Mouse (Mus musculus): ENCODE measurements at regions not wholly inside any gene's neighbourhood (a gene's known extent, or its start where the extent isn't known, plus 50 kb on each side); places are given as distances from the start of the nearest gene placed in this dataset.
A peak's percentile ranks its signal among the peaks of the same experiment; 100 is the strongest.

DNA sequence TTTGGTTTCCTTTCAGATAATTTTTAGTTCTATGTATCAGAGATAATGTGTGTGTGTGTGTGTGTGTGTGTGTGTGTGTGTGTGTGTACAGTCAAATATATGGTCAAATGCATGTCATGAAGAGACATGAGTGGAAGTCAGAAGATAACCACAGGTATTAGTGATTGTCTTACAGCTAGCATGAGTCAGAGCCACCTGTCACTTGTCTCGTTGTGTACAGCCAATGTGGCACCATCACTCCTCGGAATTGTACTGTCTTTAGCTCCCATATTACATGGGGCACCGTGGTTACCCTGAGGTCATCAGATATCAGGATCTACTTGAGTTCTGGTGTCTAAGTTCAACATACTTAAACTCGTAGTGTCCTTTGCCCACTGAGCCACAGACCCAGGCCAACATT is 816.0 kb upstream of the Ctnnd2 start:
- DNase-seq = no peak

DNA sequence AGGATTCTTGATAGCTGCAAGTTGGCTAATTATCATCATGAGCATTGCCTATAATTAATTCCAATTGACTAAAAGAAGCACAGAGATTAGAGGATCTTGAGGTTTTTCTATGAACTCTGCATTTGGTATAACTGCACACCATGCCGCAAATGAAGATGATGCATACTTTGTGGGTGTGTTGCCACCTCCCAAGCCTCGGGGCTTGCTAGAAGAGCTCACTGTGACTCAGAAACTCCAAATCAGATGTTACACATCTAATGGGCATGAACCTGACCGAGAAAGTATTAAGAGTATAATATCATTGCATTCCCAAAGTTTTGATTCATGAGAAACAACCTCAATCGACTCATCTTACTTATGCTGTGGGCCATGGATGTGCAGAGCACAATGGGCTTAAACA is 772.5 kb upstream of the Ctnnd2 start:
- DNase-seq = no peak

- DNase-seq = no peak
These were observed 739.2 kb upstream of the Ctnnd2 start for GRCm38 (mm10) chr15:29433033-29433739.

- no peak for DNase-seq
These were observed 734.6 kb upstream of the Ctnnd2 start for GRCm38 (mm10) chr15:29437699-29438326.

DNA sequence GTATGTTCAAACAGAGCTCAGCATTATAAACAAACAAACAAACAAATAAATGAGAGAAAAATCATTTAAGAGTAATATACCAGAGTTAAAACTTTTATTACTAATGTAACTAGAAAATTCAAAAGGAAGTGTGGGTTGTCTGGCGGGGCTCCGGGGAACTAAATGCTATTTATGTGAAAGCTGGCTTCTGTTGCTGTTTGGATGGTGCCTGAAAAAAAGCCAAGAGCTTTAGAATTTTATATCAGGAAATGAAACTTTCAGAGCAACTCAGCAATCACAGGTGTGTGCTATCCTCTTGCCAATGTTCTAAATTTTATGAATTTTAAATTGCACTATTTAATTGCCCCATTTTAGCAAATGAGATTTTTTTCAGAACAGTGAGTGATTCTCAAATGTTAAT is 724.5 kb upstream of the Ctnnd2 start:
- no peak for DNase-seq

- DNase-seq = no peak
These were observed 687.3 kb upstream of the Ctnnd2 start for GRCm38 (mm10) chr15:29485136-29485535.

GRCm38 (mm10) chr15:29529974-29530373 is 642.4 kb upstream of the Ctnnd2 start:
- DNase-seq = peak in 1 of 2 experiments; percentile 9

- DNase-seq = no peak
These were observed 604.0 kb upstream of the Ctnnd2 start for GRCm38 (mm10) chr15:29568411-29568810.

All from cerebellum, postnatal 36 days (tissue).